Mouse (Mus musculus) small intestine, adult 2 months (tissue): ENCODE results near the gene Ube2dnl2. TPM values are rescaled to one million over a fixed set of nuclear protein-coding genes. Genes with fewer than 3 reads are reported as not detected.

Experiments used
- H3K27ac ChIP-seq: fragments of 200-500 bp; 2 replicates; pipeline ENCODE4 v1.5.1; 2012; ENCODE audit warnings: low read depth, low read length, control low read depth, inconsistent platforms; ENCODE audit not compliant: insufficient read depth
- H3K27me3 ChIP-seq: fragments of 200-500 bp; 2 replicates; pipeline ENCODE4 v1.6.1; 2012; ENCODE audit warnings: mild to moderate bottlenecking, moderate library complexity, low read length, inconsistent platforms; ENCODE audit not compliant: control insufficient read depth, insufficient read depth
- H3K36me3 ChIP-seq: fragments of 200-500 bp; 2 replicates; pipeline ENCODE4 v1.6.1; 2012; ENCODE audit warnings: mild to moderate bottlenecking, low read length, control low read depth, inconsistent platforms; ENCODE audit not compliant: control insufficient read depth, insufficient read depth
- H3K4me1 ChIP-seq: fragments of 200-500 bp; 2 replicates; pipeline ENCODE4 v1.6.1; 2012; ENCODE audit warnings: low read length, inconsistent platforms, mixed read lengths; ENCODE audit not compliant: control insufficient read depth, insufficient read depth, insufficient read length
- H3K4me3 ChIP-seq: fragments of 200-500 bp; 2 replicates; pipeline ENCODE4 v1.5.1; 2012; ENCODE audit warnings: low read depth, mild to moderate bottlenecking, control low read depth, inconsistent platforms, low read length, moderate library complexity
- CTCF ChIP-seq: fragments of 200-500 bp; IDR thresholded peaks from 2 replicates; pipeline ENCODE4 v1.5.1; 2012; ENCODE audit warnings: low read depth, mild to moderate bottlenecking, control low read depth, inconsistent platforms, low read length, moderate library complexity, mixed read lengths; ENCODE audit not compliant: insufficient replicate concordance, insufficient read length; ENCODE audit errors: extremely low read depth
- POLR2A ChIP-seq: fragments of 200-500 bp; IDR thresholded peaks from 2 replicates; pipeline ENCODE4 v1.6.1; 2012; ENCODE audit warnings: low read depth, mild to moderate bottlenecking, control low read depth, inconsistent platforms, low read length, moderate library complexity
- WGBS: fragments of 180-500 bp; shearing (Covaris S2); methylation state at CpG from one replicate; pipeline ENCODE4 v1.1.7; 2018; 5-methylcytosine and 5-hydroxymethylcytosine counted together
- polyA plus RNA-seq: library from polyadenylated mRNA; depleted of rRNA; stranded (reverse); fragments of >200 nt; gene quantifications from 2 replicates; pipeline ENCODE4 v1.2.3, GENCODE M21; 2012; rRNA removed

Ube2dnl2 gene
- not detected in 2 replicates for polyA plus RNA-seq

GRCm38 (mm10) chrX:114907282-114907681 lies at the start of gene Ube2dnl2:
TSS of gene Ube2dnl2 (plus strand) at chrX:114907582.
- H3K4me1 ChIP-seq, result no peaks in the 10 kb centered on the region
- no peak within 1 kb of the TSS for H3K27ac ChIP-seq
- 70% methylated on average over 1 of the region's 1 CpGs for WGBS
- no peak within 1 kb of the TSS for H3K4me3 ChIP-seq
- TF ChIP-seq POLR2A, result no peak
- no peak for TF ChIP-seq CTCF
- no peaks in the 10 kb centered on the region for H3K27me3 ChIP-seq
- no peaks in the 10 kb centered on the region for H3K36me3 ChIP-seq

- Histone ChIP-seq H3K4me3 (no peak overlapping the region), H3K27me3 (no peaks in the 10 kb centered on the region), H3K27ac (no peak overlapping the region), H3K36me3 (no peaks in the 10 kb centered on the region), H3K4me1 (no peaks in the 10 kb centered on the region)
- no peak for TF ChIP-seq POLR2A
- no peak for TF ChIP-seq CTCF
These were observed 11.9 kb upstream of the Ube2dnl2 start for GRCm38 (mm10) chrX:114895489-114895888.

GRCm38 (mm10) chrX:114897506-114897905 lies 9.9 kb upstream of the Ube2dnl2 start:
- no peak overlapping the region for H3K4me3 ChIP-seq
- H3K27me3 ChIP-seq, result no peaks in the 10 kb centered on the region
- no peaks in the 10 kb centered on the region for H3K36me3 ChIP-seq
- no peaks in the 10 kb centered on the region for H3K4me1 ChIP-seq
- no peak for TF ChIP-seq CTCF
- no peak for TF ChIP-seq POLR2A
- no peak overlapping the region for H3K27ac ChIP-seq
- WGBS, result 76% methylated on average over 3 of the region's 3 CpGs

- no peak for TF ChIP-seq POLR2A
- no peak for TF ChIP-seq CTCF
These were observed 4.0 kb upstream of the Ube2dnl2 start for GRCm38 (mm10) chrX:114903391-114903790.

GRCm38 (mm10) chrX:114904712-114905111 lies 2.7 kb upstream of the Ube2dnl2 start, which contains the start of gene Ube2dnl1:
TSS of gene Ube2dnl1 (plus strand) at chrX:114905012.
- Histone ChIP-seq H3K27me3 (no peaks in the 10 kb centered on the region), H3K4me1 (no peaks in the 10 kb centered on the region), H3K4me3 (no peak within 1 kb of the TSS), H3K36me3 (no peaks in the 10 kb centered on the region), H3K27ac (no peak within 1 kb of the TSS)
- 66% methylated on average over 5 of the region's 5 CpGs for WGBS
- no peak for TF ChIP-seq CTCF
- no peak for TF ChIP-seq POLR2A

More at GRCm38 (mm10) chrX:114903391-114903790, 4.0 kb upstream of the Ube2dnl2 start:
- no peaks in the 10 kb centered on the region for H3K27me3 ChIP-seq
- H3K36me3 ChIP-seq, result no peaks in the 10 kb centered on the region
- H3K4me1 ChIP-seq, result no peaks in the 10 kb centered on the region
- no peak overlapping the region for H3K4me3 ChIP-seq
- no peak overlapping the region for H3K27ac ChIP-seq

- Histone ChIP-seq H3K4me3 (no peak overlapping the region), H3K27me3 (no peaks in the 10 kb centered on the region), H3K27ac (no peak overlapping the region), H3K4me1 (no peaks in the 10 kb centered on the region), H3K36me3 (no peaks in the 10 kb centered on the region)
- WGBS, result 6% methylated on average over 1 of the region's 1 CpGs
- TF ChIP-seq CTCF (no peak), POLR2A (no peak)
These were observed 47.7 kb downstream of the Ube2dnl2 start for GRCm38 (mm10) chrX:114955066-114955465.

Other genes with a start within 250 kb of the Ube2dnl2 start
- gene Ube2dnl1, start 2.6 kb upstream of the Ube2dnl2 start, polyA plus RNA-seq, result not detected in 2 replicates